Mouse (Mus musculus) thymus, adult 2 months (tissue): ENCODE measurements around the gene Cnot6.

Experiments
- CTCF ChIP-seq: fragments of 200-500 bp; IDR thresholded peaks from 2 replicates; pipeline ENCODE4 v1.5.1; 2012; ENCODE audit warnings: mild to moderate bottlenecking, control low read depth, low read length, moderate library complexity, borderline replicate concordance; ENCODE audit not compliant: control insufficient read depth, poor library complexity, insufficient read depth; ENCODE audit errors: extremely low read depth
- POLR2A ChIP-seq: fragments of 200-500 bp; IDR thresholded peaks from 2 replicates; pipeline ENCODE4 v1.6.1; 2012; ENCODE audit warnings: mild to moderate bottlenecking, low read length, control low read depth, moderate library complexity; ENCODE audit not compliant: control insufficient read depth, poor library complexity, insufficient read depth; ENCODE audit errors: extremely low read depth

DNA sequence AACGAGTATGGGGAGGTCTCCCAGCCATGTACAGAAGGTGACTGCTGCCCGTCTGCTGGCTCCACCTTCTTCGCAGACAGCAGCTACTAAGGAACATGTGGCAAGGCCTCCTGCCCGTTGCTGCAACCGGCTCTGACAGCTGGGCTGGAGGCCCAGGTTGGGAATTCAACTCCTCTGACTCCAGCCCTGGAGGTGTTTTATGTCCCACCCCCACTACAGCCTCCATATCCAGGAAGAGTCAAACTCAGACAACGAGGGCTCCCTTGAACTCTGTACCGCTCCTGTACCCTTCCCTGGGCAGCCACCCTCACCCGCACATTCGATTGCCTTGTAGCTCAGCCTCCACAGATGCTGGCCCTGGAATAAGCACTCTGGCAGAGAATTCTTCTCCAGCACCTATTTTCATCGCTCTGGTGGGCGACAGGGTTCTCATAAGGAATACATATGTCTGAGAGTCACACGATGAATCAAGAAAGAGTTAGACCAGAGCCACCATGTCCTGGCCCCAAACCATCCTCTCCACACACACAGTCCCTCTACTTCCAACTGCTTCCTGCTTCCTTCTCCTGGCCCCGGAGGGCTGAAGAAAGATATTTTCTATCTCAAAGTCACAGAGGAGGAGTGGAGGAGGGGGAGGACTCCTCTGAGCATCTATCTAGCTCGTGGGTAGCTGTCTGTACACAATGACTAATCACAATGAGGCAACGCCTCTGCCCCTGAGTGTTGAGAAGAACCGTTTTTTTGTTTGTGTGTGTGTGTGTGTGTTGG, 61.3 kb downstream of the Cnot6 start:
- TF ChIP-seq CTCF (no peak), POLR2A (no peak)
